Mouse (Mus musculus) ES-Bruce4 (cell line): ENCODE results near the gene Magi1. TPM values are rescaled to one million over a fixed set of nuclear protein-coding genes. Genes with fewer than 3 reads are reported as not detected.

Source experiments
- H3K27ac ChIP-seq: 2 replicates; pipeline ENCODE4 v1.5.1; 2012; ENCODE audit warnings: low read length, inconsistent platforms; ENCODE audit not compliant: insufficient read depth
- H3K27me3 ChIP-seq: 2 replicates; pipeline ENCODE4 v1.6.1; 2012; ENCODE audit warnings: mild to moderate bottlenecking, low read length, inconsistent platforms; ENCODE audit not compliant: control insufficient read depth, poor library complexity, insufficient read depth, severe bottlenecking
- H3K36me3 ChIP-seq: 2 replicates; pipeline ENCODE4 v1.6.1; 2012; ENCODE audit warnings: inconsistent platforms, mild to moderate bottlenecking, low read length, moderate library complexity; ENCODE audit not compliant: control insufficient read depth, poor library complexity, insufficient read depth, severe bottlenecking
- H3K4me1 ChIP-seq: one replicate; pipeline ENCODE4 v1.8.1; 2011; ENCODE audit warnings: low read length; ENCODE audit not compliant: control insufficient read depth, insufficient read depth
- H3K4me3 ChIP-seq: 2 replicates; pipeline ENCODE4 v1.5.1; 2011; ENCODE audit warnings: low read depth, mild to moderate bottlenecking, low read length
- H3K9ac ChIP-seq: 2 replicates; pipeline ENCODE4 v1.6.1; 2012; ENCODE audit warnings: low read depth, mild to moderate bottlenecking, inconsistent platforms; ENCODE audit not compliant: poor library complexity, severe bottlenecking
- H3K9me3 ChIP-seq: replicated peaks from 2 replicates; pipeline ENCODE4 v1.6.1; 2012; ENCODE audit warnings: mild to moderate bottlenecking, low read length, inconsistent platforms; ENCODE audit not compliant: control insufficient read depth, poor library complexity, insufficient read depth, severe bottlenecking
- CTCF ChIP-seq: IDR thresholded peaks from one replicate; pipeline ENCODE4 v1.8.1; 2011; ENCODE audit warnings: low read depth, low read length
- EP300 ChIP-seq: IDR thresholded peaks from 2 replicates; pipeline ENCODE4 v1.6.1; 2011; ENCODE audit warnings: low read depth, low read length; ENCODE audit not compliant: insufficient read depth
- POLR2A ChIP-seq: IDR thresholded peaks from one replicate; pipeline ENCODE4 v1.8.1; 2011; ENCODE audit warnings: low read length; ENCODE audit not compliant: insufficient read depth
- polyA plus RNA-seq: library from polyadenylated mRNA; stranded (reverse); fragments of >200 nt; gene quantifications from 2 replicates; pipeline ENCODE4 v1.2.4, GENCODE M21; 2011; ENCODE audit warnings: low read depth; ENCODE audit not compliant: missing spikeins, insufficient read depth, insufficient read length

Magi1 gene
- polyA plus RNA-seq, 1 experiment = 22.4 TPM

GRCm38 (mm10) chr6:94264183-94264941 lies 19.4 kb downstream of the Magi1 start:
- H3K4me1 ChIP-seq = peaks cover 4% of the 10 kb centered on the region
- H3K27ac ChIP-seq = no peak overlapping the region
- no peak for TF ChIP-seq POLR2A
- no peak for TF ChIP-seq CTCF
- no peak for TF ChIP-seq EP300
- no peaks in the 10 kb centered on the region for H3K27me3 ChIP-seq
- H3K4me3 ChIP-seq = no peak overlapping the region
- no peak overlapping the region for H3K9ac ChIP-seq
- H3K9me3 ChIP-seq = no peaks in the 10 kb centered on the region
- H3K36me3 ChIP-seq = no peaks in the 10 kb centered on the region

GRCm38 (mm10) chr6:94260831-94261230 lies 22.9 kb downstream of the Magi1 start:
- no peak for TF ChIP-seq CTCF
- TF ChIP-seq POLR2A = no peak
- no peak for TF ChIP-seq EP300
- Histone ChIP-seq H3K4me3 (no peak overlapping the region), H3K27me3 (no peaks in the 10 kb centered on the region), H3K9ac (no peak overlapping the region), H3K36me3 (no peaks in the 10 kb centered on the region), H3K9me3 (no peaks in the 10 kb centered on the region), H3K4me1 (peaks cover 6% of the 10 kb centered on the region), H3K27ac (no peak overlapping the region)

GRCm38 (mm10) chr6:94259981-94260380 lies 23.7 kb downstream of the Magi1 start:
- Histone ChIP-seq H3K27ac (no peak overlapping the region), H3K9me3 (no peaks in the 10 kb centered on the region), H3K27me3 (no peaks in the 10 kb centered on the region), H3K4me3 (no peak overlapping the region), H3K4me1 (peaks cover 2% of the 10 kb centered on the region), H3K36me3 (no peaks in the 10 kb centered on the region), H3K9ac (no peak overlapping the region)
- TF ChIP-seq EP300 (no peak), CTCF (no peak), POLR2A (no peak)

DNA sequence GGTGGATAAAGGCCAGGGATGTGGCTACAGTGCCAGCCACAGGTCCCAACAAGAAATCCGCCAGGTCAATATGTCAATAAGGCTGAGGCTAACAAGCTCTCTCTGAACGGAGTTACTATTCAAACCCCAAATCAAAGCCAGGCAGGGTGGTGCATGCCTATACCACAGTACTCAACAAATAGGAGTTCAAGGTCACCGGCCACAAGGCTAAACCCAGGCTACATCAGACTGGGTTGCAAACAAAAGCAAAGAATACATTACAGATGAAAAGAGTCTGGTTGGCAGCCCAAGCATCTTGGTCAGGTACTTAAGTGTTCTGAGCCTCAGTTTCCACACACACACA lies 25.9 kb downstream of the Magi1 start:
- Histone ChIP-seq H3K36me3 (no peaks in the 10 kb centered on the region), H3K27ac (no peak overlapping the region), H3K27me3 (no peaks in the 10 kb centered on the region), H3K9me3 (no peaks in the 10 kb centered on the region), H3K4me3 (no peak overlapping the region), H3K4me1 (peaks cover 2% of the 10 kb centered on the region), H3K9ac (no peak overlapping the region)
- TF ChIP-seq EP300 (no peak), CTCF (no peak), POLR2A (no peak)

DNA sequence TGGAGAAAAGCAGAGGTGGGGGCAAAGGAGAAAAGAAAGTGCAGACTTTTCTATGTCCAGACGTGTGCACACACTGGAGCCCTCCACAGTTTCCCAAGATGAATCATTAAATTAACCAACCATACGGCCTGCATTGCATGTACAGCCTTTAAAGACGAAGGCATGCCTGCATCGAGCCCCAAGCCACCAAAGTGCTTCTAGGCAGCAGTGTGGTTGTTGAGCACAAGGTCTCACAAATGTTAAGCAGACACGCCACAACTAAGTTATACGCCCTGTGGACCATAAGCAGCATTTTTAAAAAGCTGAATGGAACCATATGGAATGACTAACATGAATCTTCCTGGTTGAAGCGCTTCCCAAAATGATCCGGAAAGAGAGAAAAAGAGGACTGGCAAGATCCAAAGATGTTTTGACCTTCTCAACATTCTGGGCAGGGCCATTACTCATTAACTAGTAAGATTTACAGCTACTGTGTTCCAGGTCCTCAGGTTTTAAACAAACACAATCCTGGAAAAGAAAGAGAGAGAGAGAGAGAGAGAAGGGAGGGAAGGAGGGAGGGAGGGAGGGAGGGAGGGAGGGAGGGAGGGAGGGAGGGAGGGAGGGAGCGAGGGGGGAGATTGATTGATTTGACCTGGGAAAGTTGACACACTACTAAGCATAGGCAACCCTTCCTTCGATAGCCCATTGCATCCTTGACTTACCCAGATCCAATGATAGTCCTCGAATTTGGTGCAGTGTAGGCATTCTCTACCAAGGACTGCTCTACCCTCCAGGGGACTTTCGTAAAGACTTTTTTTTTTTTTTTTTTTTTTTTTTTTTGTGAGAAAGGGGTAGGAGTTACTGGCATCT lies 26.5 kb downstream of the Magi1 start:
- no peaks in the 10 kb centered on the region for H3K36me3 ChIP-seq
- H3K9ac ChIP-seq = no peak overlapping the region
- no peak overlapping the region for H3K4me3 ChIP-seq
- H3K27ac ChIP-seq = no peak overlapping the region
- H3K27me3 ChIP-seq = no peaks in the 10 kb centered on the region
- H3K4me1 ChIP-seq = peaks cover 2% of the 10 kb centered on the region
- TF ChIP-seq CTCF (no peak), EP300 (no peak), POLR2A (no peak)
- no peaks in the 10 kb centered on the region for H3K9me3 ChIP-seq

GRCm38 (mm10) chr6:94253943-94254342 lies 29.8 kb downstream of the Magi1 start:
- Histone ChIP-seq H3K4me3 (no peak overlapping the region), H3K9me3 (no peaks in the 10 kb centered on the region), H3K27me3 (no peaks in the 10 kb centered on the region), H3K4me1 (peaks cover 2% of the 10 kb centered on the region), H3K9ac (no peak overlapping the region), H3K27ac (no peak overlapping the region), H3K36me3 (no peaks in the 10 kb centered on the region)
- no peak for TF ChIP-seq CTCF
- TF ChIP-seq POLR2A = no peak
- no peak for TF ChIP-seq EP300
